Mouse (Mus musculus) small intestine, adult 2 months (tissue): ENCODE measurements around the gene Myh7.

Source experiments
- CTCF ChIP-seq: fragments of 200-500 bp; IDR thresholded peaks from 2 replicates; pipeline ENCODE4 v1.5.1; 2012; ENCODE audit warnings: low read depth, mild to moderate bottlenecking, control low read depth, inconsistent platforms, low read length, moderate library complexity, mixed read lengths; ENCODE audit not compliant: insufficient replicate concordance, insufficient read length; ENCODE audit errors: extremely low read depth
- POLR2A ChIP-seq: fragments of 200-500 bp; IDR thresholded peaks from 2 replicates; pipeline ENCODE4 v1.6.1; 2012; ENCODE audit warnings: low read depth, mild to moderate bottlenecking, control low read depth, inconsistent platforms, low read length, moderate library complexity

GRCm38 (mm10) chr14:54995457-54996138 lies 1.2 kb upstream of the Myh7 start:
- TF ChIP-seq CTCF (no peak), POLR2A (no peak)
